Mouse (Mus musculus) lung, adult 2 months (tissue): ENCODE data around the gene Kcnn1. TPM values are rescaled to one million over a fixed set of nuclear protein-coding genes. Genes with fewer than 3 reads are reported as not detected.
A peak's percentile ranks its signal among the peaks of the same experiment; 100 is the strongest.

Experiments used
- DNase-seq: peaks from one replicate; pipeline ENCODE4 v3.0.0; 2022
- H3K4me1 ChIP-seq: fragments of 200-500 bp; 2 replicates; pipeline ENCODE4 v1.6.1; 2011; ENCODE audit warnings: low read length; ENCODE audit not compliant: control insufficient read depth, insufficient read depth
- H3K4me3 ChIP-seq: fragments of 200-500 bp; replicated peaks from 2 replicates; pipeline ENCODE3; 2011; ENCODE audit warnings: low read depth, mild to moderate bottlenecking, control low read depth, low read length; ENCODE audit errors: extremely low read depth
- CTCF ChIP-seq: fragments of 200-500 bp; IDR thresholded peaks from 2 replicates; pipeline ENCODE4 v1.5.1; 2011; ENCODE audit warnings: mild to moderate bottlenecking, low read length, control low read depth; ENCODE audit not compliant: insufficient read depth
- POLR2A ChIP-seq: fragments of 200-500 bp; IDR thresholded peaks from 2 replicates; pipeline ENCODE4 v1.6.1; 2011; ENCODE audit warnings: low read depth, mild to moderate bottlenecking, control low read depth, low read length, borderline replicate concordance; ENCODE audit errors: extremely low read depth
- WGBS: fragments of 180-500 bp; shearing (Covaris S2); methylation state at CpG from one replicate; pipeline ENCODE4 v1.1.7; 2018; 5-methylcytosine and 5-hydroxymethylcytosine counted together
- polyA plus RNA-seq: library from polyadenylated mRNA; depleted of rRNA; stranded (reverse); fragments of >200 nt; gene quantifications from 2 replicates; pipeline ENCODE4 v1.2.3, GENCODE M21; 2012

Gene Kcnn1
- polyA plus RNA-seq, 1 experiment: 5.0 TPM

GRCm38 (mm10) chr8:70869601-70870041 is 6.6 kb upstream of the Kcnn1 start:
- WGBS: 44% methylated on average over 16 of the region's 16 CpGs
- no peak for TF ChIP-seq POLR2A
- TF ChIP-seq CTCF: peak; percentile 97
- H3K4me3 ChIP-seq: no peak overlapping the region
- DNase-seq: peak; percentile 74
- peaks cover 12% of the 10 kb centered on the region for H3K4me1 ChIP-seq

DNA sequence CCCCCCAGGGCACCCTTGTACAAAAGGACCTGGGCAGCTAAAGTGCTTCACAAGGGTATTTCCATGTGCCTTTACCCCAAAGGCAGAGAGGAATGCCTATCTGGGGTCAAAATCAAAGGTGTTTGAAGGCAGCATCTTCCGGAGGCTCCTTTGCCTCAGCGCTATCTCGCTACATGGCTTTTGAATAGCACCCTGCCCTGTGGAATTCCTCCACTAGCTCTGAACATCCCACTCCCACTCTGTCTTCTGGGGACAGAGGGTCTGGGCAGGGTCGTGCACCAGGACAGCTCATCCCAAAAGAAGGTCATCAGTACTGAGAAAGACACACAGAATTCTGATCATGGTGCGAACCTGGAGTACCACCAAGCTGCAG is 6.1 kb upstream of the Kcnn1 start:
- WGBS: 46% methylated on average over 5 of the region's 5 CpGs
- Histone ChIP-seq H3K4me3 (no peak overlapping the region), H3K4me1 (peaks cover 14% of the 10 kb centered on the region)
- no peak for DNase-seq
- TF ChIP-seq POLR2A (no peak), CTCF (no peak)

- TF ChIP-seq POLR2A (no peak), CTCF (no peak)
- Histone ChIP-seq H3K4me1 (peaks cover 14% of the 10 kb centered on the region), H3K4me3 (no peak overlapping the region)
- 42% methylated on average over 40 of the region's 40 CpGs for WGBS
- DNase-seq: peak; percentile 46
Measured at GRCm38 (mm10) chr8:70868559-70869198, 5.6 kb upstream of the Kcnn1 start.

DNA sequence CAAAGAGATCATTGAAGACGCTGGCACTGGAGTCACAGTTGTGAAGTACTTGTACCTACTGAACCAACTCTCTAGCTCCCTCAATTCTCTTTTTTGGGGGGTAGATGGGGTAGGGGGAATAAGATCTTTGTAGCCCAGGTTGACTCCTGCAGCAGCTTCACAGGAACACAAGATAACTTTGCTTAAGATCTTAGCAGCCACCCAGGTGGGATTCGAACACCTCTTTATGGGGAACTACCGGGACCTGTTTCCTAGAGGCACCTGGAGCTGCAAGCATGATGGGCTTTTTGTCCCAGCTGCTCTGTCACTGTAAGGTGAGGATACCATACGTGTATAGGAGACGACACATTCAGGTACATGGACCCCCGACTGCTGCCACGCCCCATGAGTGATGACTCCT is 3.5 kb upstream of the Kcnn1 start:
- no peak for DNase-seq
- no peak for TF ChIP-seq POLR2A
- no peak for TF ChIP-seq CTCF
- WGBS: 86% methylated on average over 7 of the region's 7 CpGs
- H3K4me3 ChIP-seq: no peak overlapping the region
- H3K4me1 ChIP-seq: peaks cover 18% of the 10 kb centered on the region

- TF ChIP-seq CTCF: no peak
- no peak for TF ChIP-seq POLR2A
- Histone ChIP-seq H3K4me1 (peaks cover 18% of the 10 kb centered on the region), H3K4me3 (peak overlapping the region; percentile 33)
- no peak for DNase-seq
- 7% methylated on average over 12 of the region's 12 CpGs for WGBS
Measured at GRCm38 (mm10) chr8:70866001-70866520, 3.0 kb upstream of the Kcnn1 start.

DNA sequence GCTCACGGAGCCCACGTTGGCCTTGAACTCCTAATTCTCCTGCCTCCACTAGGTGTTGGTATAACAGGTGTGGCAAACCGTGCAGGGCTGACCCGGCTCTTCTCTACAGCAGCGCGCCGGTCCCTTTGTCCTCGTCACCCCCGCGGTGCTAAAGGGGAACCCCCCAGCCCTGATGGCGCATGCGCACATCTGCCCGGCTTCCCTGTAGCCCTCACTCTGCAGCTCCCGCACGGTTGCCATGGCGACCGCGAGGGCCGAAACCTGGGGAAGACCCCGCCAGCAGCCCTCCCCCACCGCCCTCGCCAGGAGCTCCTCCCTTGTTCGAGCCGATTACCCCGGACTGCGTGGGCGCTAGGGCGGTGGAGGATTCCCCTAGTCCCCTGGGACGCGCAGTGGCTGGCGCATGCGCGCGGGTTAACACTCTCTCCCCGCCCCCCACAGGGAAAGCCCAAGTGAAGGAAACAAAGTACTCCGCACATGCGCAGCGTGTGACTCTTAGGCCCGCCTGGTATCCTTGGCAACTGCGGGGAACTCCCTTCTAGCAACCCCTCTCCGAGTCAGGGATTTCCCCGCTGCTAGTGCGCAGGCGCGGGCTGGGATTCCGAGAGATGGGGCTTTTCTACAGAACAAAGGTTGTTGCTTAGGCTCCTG is 2.4 kb upstream of the Kcnn1 start:
- peak; percentile 98 for DNase-seq
- Histone ChIP-seq H3K4me1 (peaks cover 18% of the 10 kb centered on the region), H3K4me3 (peak overlapping the region; percentile 64)
- under 1% methylated on average over 46 of the region's 46 CpGs for WGBS
- TF ChIP-seq POLR2A (peak; percentile 81; the same call in 1 of the 2 replicates), CTCF (no peak)

- TF ChIP-seq POLR2A: no peak
- no peak for TF ChIP-seq CTCF
- H3K4me3 ChIP-seq: peak overlapping the region; percentile 64
- 2% methylated on average over 24 of the region's 24 CpGs for WGBS
- DNase-seq: no peak
- peaks cover 18% of the 10 kb centered on the region for H3K4me1 ChIP-seq
Measured at GRCm38 (mm10) chr8:70864712-70865221, 1.7 kb upstream of the Kcnn1 start.

DNA sequence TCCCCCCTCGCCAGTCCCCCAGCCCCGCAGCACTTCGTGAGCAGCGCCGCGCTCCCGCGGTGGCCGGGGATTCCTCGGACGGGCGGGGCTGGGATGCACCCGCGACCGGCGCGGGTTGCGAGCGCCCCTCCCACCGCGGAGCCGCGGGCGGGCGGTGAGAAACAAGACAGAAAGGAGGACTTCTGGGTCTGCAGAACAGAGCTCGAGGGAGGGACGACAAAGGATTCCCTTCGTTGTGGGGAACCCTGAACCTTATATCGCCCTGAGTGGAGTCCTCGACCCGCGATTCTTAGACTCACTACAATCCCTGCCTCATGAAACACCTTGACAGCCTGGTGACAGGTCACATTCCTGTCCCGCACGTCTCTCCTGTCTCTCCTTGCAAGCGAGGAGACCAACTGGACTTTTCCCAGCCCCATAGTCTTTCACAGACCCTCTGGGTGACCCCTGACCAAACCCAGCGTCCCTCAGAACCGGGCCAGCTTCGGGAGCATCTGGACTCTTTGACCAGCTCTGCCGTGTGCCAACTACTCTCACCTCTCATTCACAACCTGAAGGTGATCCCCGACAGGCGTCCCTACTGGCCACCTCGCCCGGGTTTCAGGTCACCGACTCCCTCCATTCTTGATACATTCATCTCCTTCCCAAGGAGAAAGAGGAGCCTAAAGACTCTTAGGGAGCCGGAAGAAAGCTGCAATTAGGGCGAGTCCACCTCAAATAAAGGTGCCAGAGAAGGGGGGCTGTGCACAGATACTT is 1.1 kb upstream of the Kcnn1 start:
- DNase-seq: no peak
- peaks cover 16% of the 10 kb centered on the region for H3K4me1 ChIP-seq
- 2% methylated on average over 46 of the region's 46 CpGs for WGBS
- TF ChIP-seq POLR2A (no peak), CTCF (no peak)
- H3K4me3 ChIP-seq: no peak overlapping the region

- DNase-seq: no peak
- WGBS: 54% methylated on average over 4 of the region's 4 CpGs
Measured at GRCm38 (mm10) chr8:70857516-70857915, 5.5 kb downstream of the Kcnn1 start.

More at GRCm38 (mm10) chr8:70857516-70857915, 5.5 kb downstream of the Kcnn1 start:
- H3K4me1 ChIP-seq: peaks cover 3% of the 10 kb centered on the region; the same call in 1 of the 2 replicates
- TF ChIP-seq POLR2A (no peak), CTCF (no peak)
- no peak overlapping the region for H3K4me3 ChIP-seq
